Mouse (Mus musculus) lung, postnatal 25 days (tissue): ENCODE measurements at regions not wholly inside any gene's neighbourhood (a gene's known extent, or its start where the extent isn't known, plus 50 kb on each side); places are given as distances from the start of the nearest gene placed in this dataset.

Source experiments
- DNase-seq: peaks from one replicate; pipeline ENCODE4 v3.0.0; 2022; ENCODE audit warnings: low spot score

DNA sequence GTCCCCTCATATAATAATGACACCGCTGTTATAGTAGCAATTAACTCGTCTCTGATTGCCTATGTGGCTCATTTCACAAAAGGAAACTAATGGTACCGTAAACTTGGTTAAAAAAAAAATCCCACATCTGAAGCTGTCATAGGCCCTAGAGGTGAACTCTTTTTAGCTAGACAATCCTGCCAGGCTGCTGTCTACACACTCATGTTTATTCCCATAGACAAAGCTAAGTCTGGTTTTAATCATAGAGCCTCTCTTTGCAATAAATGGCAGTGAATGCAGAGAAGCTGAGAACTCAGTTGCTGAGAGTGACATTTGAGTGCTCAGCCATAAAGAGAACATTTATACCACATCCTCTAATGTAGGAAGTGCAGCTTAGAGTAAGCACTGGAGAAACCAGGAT, 111.3 kb upstream of the Adra1d start:
- DNase-seq: no peak

GRCm38 (mm10) chr2:131672646-131673045, 110.6 kb upstream of the Adra1d start:
- DNase-seq: no peak

GRCm38 (mm10) chr2:131672223-131672622, 110.1 kb upstream of the Adra1d start:
- DNase-seq: no peak

DNA sequence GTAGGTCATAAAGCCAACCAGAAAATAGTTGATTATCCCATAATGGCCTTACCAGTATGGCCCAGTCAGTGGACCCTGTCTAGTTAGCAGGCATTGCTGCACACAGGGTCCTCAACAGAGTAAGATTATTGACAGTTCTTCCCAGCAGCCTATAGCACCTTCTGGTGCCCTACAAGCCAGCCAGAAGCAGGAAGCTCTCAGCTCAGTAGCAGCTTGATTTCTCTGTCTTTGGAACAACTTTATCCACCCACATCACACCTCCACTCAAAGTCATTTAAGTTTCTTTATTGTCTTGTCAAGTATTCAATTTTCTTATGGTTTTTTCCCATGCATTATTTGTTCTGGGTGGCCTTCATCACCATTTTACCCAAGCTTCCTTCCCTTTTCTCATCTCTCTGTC, 108.8 kb upstream of the Adra1d start:
- no peak for DNase-seq

- DNase-seq: no peak
These were observed 105.8 kb upstream of the Adra1d start for GRCm38 (mm10) chr2:131667874-131668273.

- DNase-seq: no peak
These were observed 104.8 kb upstream of the Adra1d start for GRCm38 (mm10) chr2:131666841-131667364.

DNA sequence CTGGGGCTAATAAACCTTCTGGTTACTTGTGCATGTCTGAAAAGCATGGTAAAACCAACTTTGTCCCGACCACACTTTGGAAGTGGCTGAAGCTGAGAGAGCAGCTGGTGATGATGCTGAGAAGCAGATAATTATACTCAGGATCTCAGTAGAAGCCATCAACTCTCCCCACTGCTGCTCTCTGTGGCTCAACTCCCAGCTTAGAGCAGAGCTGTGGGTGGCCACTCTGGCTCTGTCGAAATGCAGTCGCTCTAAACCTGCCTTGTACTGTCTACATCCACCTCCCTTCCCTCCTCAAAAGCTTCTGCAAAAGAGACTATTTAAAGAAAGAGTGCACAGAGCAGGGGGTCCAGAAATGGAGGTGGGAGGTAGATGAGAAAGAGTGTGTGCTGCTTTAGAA, 102.5 kb upstream of the Adra1d start:
- DNase-seq: no peak

- DNase-seq: peak; percentile 42
These were observed 101.2 kb upstream of the Adra1d start for GRCm38 (mm10) chr2:131663199-131663809.

DNA sequence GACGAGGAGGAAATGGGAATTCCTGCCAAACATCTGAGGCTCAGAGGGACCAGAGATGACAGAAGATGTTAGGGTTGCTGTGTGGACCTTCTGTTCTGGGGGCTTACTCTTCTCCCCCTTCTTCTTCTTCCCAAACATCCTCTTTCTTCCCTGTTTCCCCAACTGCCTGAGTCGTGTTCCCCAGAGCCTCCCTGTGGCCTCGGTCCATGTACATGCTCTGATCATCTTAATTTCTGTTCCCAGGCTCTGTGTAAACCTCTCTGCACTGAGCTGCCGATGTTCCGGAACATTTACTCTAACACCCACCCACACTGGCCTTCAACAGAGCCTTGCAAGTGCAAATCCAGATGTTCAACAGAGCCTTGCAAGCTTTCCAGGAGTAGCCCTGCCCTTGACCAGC, 90.1 kb upstream of the Adra1d start:
- peak; percentile 15 for DNase-seq

- no peak for DNase-seq
These were observed 88.6 kb upstream of the Adra1d start for GRCm38 (mm10) chr2:131650611-131651153.

DNA sequence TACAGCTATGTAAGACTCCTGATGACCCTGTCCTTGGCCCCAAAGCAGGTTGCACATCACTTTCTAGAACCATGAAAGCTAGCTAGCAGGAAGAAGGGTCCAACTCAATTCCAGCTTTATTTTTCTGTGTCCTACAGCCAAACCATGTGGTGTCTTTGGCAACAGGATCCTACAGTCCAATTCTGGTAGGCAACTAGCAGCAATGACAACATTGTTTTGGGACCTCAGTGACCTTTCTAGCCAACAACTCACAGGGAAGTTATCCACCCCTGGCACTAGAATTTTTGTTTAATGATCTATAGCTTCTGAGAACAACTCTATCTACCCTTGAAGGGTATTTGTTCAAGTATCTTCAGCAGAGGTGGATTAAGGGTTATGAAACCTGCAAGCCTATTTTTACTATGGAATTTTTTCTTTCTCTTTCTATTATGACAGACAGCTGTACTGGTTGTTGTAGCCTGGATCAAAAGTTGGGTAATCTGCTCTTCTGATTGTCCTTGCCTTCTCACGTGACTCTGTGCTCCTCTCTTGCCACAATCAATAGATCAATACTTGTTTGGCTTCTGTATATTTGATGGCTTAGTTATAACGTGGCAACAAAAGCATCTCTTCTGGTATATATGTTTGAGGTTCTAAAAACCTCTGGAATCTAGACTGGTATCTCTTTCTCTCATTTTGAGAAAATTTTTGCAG, 82.2 kb upstream of the Adra1d start:
- DNase-seq: no peak

- DNase-seq: no peak
These were observed 80.4 kb upstream of the Adra1d start for GRCm38 (mm10) chr2:131642456-131642855.

- no peak for DNase-seq
These were observed 77.0 kb upstream of the Adra1d start for GRCm38 (mm10) chr2:131638996-131639605.

DNA sequence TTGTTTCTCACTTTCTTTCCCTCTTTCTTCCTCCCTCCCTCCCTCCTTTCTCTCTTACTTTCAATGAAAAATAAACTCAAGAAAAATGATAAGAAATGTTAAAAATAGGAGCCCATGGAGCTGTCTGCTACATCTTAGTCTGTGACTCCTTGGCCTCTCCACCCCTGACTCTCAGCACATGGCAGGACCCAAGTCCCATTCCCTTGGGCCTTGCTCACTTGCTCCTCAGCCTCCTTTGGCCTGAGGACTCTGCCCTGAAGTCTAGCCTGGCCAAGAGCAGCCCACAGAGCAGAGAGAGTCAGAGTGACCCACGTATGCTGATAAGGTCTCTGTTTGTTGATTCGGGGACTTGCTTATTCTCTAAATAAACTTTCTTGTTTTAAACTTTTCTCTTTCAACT, 73.7 kb upstream of the Adra1d start:
- DNase-seq: peak; percentile 10

DNA sequence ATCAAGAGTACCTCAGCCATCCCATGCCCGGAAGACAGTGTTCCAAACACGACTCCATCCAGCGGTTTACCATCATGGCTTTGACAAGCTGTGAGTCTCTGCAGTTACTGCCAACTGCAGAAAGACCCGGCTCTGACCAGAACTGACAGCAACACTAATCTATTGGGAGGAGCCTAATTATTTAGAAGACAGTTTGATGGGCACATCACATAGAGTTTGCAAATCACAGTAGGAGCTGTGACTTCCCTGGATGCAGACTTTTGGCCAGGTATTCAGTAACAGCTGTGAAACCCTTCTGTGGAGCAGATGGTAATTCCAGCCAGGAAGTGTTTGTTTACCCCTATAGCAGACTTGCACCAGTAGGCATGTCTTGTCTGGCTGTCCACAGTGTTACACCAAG, 55.8 kb upstream of the Adra1d start:
- no peak for DNase-seq

GRCm38 (mm10) chr2:131612486-131612885, 50.4 kb upstream of the Adra1d start:
- no peak for DNase-seq
